Mouse (Mus musculus) adrenal gland, adult 2 months (tissue): ENCODE results near the gene Colgalt2. TPM values are rescaled to one million over a fixed set of nuclear protein-coding genes. Genes with fewer than 3 reads are reported as not detected.
A peak's percentile ranks its signal among the peaks of the same experiment; 100 is the strongest.

ENCODE experiments used
- DNase-seq: peaks from one replicate; pipeline ENCODE4 v3.0.0; 2021
- polyA plus RNA-seq: library from polyadenylated mRNA; depleted of rRNA; stranded (reverse); fragments of >200 nt; gene quantifications from 2 replicates; pipeline ENCODE4 v1.2.3, GENCODE M21; 2012
- total RNA-seq, 2 experiments: library from RNA; stranded (reverse); gene quantifications; 2 replicates each; pipeline ENCODE4 v1.2.3; 2021

The Colgalt2 gene
- total and polyA plus RNA-seq, 3 experiments: 3.0 to 3.9 (median 3.8) TPM

GRCm38 (mm10) chr1:152490842-152491241 is 91.2 kb downstream of the Colgalt2 start:
- DNase-seq: no peak

GRCm38 (mm10) chr1:152492258-152492657 is 92.6 kb downstream of the Colgalt2 start:
- no peak for DNase-seq

- DNase-seq: no peak
Measured at GRCm38 (mm10) chr1:152496831-152497230, 97.2 kb downstream of the Colgalt2 start.

- peak; percentile 53 for DNase-seq
Measured at GRCm38 (mm10) chr1:152497581-152497980, 98.0 kb downstream of the Colgalt2 start.

- peak; percentile 50 for DNase-seq
Measured at GRCm38 (mm10) chr1:152499802-152500201, 100.2 kb downstream of the Colgalt2 start.

GRCm38 (mm10) chr1:152506175-152506574 is 106.5 kb downstream of the Colgalt2 start:
- DNase-seq: no peak

GRCm38 (mm10) chr1:152506726-152507125 is 107.1 kb downstream of the Colgalt2 start:
- no peak for DNase-seq

- DNase-seq: no peak
Measured at GRCm38 (mm10) chr1:152508481-152509220, 109.0 kb downstream of the Colgalt2 start.

- no peak for DNase-seq
Measured at GRCm38 (mm10) chr1:152511237-152511636, 111.6 kb downstream of the Colgalt2 start.

GRCm38 (mm10) chr1:152514256-152514655 is 114.6 kb downstream of the Colgalt2 start:
- no peak for DNase-seq

GRCm38 (mm10) chr1:152517057-152517570 is 117.5 kb downstream of the Colgalt2 start:
- DNase-seq: no peak

GRCm38 (mm10) chr1:152518971-152519370 is 119.3 kb downstream of the Colgalt2 start:
- no peak for DNase-seq

- DNase-seq: peak; percentile 50
Measured at GRCm38 (mm10) chr1:152520798-152521575, 121.4 kb downstream of the Colgalt2 start.

GRCm38 (mm10) chr1:152522226-152522625 is 122.6 kb downstream of the Colgalt2 start:
- DNase-seq: no peak

- no peak for DNase-seq
Measured at GRCm38 (mm10) chr1:152523292-152523691, 123.7 kb downstream of the Colgalt2 start.

- DNase-seq: no peak
Measured at GRCm38 (mm10) chr1:152524098-152524892, 124.7 kb downstream of the Colgalt2 start.

- DNase-seq: peak; percentile 85
Measured at GRCm38 (mm10) chr1:152524987-152525648, 125.5 kb downstream of the Colgalt2 start.

- DNase-seq: no peak
Measured at GRCm38 (mm10) chr1:152526154-152526553, 126.5 kb downstream of the Colgalt2 start.

GRCm38 (mm10) chr1:152528214-152528613 is 128.6 kb downstream of the Colgalt2 start:
- DNase-seq: no peak

GRCm38 (mm10) chr1:152528778-152529177 is 129.1 kb downstream of the Colgalt2 start:
- DNase-seq: no peak

GRCm38 (mm10) chr1:152531498-152531897 is 131.9 kb downstream of the Colgalt2 start:
- DNase-seq: peak; percentile 23

- DNase-seq: no peak
Measured at GRCm38 (mm10) chr1:152534531-152534930, 134.9 kb downstream of the Colgalt2 start.
